Mouse (Mus musculus) olfactory bulb, adult 2 months (tissue): ENCODE results near the gene Vnn3. TPM values are rescaled to one million over a fixed set of nuclear protein-coding genes. Genes with fewer than 3 reads are reported as not detected.

Experiments used
- H3K27ac ChIP-seq: fragments of 200-500 bp; 2 replicates; pipeline ENCODE4 v1.5.1; 2012; ENCODE audit warnings: low read depth, low read length; ENCODE audit not compliant: insufficient read depth
- H3K4me1 ChIP-seq: fragments of 200-500 bp; 2 replicates; pipeline ENCODE4 v1.6.1; 2012; ENCODE audit warnings: low read length; ENCODE audit not compliant: control insufficient read depth, insufficient read depth
- H3K4me3 ChIP-seq: fragments of 200-500 bp; 2 replicates; pipeline ENCODE4 v1.5.1; 2012; ENCODE audit warnings: mild to moderate bottlenecking, low read depth, low read length, moderate library complexity; ENCODE audit not compliant: insufficient read depth
- CTCF ChIP-seq: fragments of 200-500 bp; IDR thresholded peaks from 2 replicates; pipeline ENCODE4 v1.5.1; 2012; ENCODE audit warnings: low read depth, mild to moderate bottlenecking, low read length, moderate library complexity; ENCODE audit not compliant: insufficient read depth
- POLR2A ChIP-seq: fragments of 200-500 bp; IDR thresholded peaks from 2 replicates; pipeline ENCODE4 v1.6.1; 2012; ENCODE audit warnings: mild to moderate bottlenecking, low read depth, low read length, moderate library complexity; ENCODE audit not compliant: insufficient read depth
- WGBS: fragments of 180-500 bp; shearing (Covaris S2); methylation state at CpG from one replicate; pipeline ENCODE4 v1.1.7; 2018; 5-methylcytosine and 5-hydroxymethylcytosine counted together
- polyA plus RNA-seq: library from polyadenylated mRNA; stranded (reverse); fragments of >200 nt; gene quantifications from 2 replicates; pipeline ENCODE4 v1.2.4, GENCODE M21; 2012; ENCODE audit warnings: low replicate concordance; ENCODE audit not compliant: missing spikeins, insufficient read depth, insufficient read length

Vnn3 gene
- polyA plus RNA-seq, 1 experiment, result not detected

DNA sequence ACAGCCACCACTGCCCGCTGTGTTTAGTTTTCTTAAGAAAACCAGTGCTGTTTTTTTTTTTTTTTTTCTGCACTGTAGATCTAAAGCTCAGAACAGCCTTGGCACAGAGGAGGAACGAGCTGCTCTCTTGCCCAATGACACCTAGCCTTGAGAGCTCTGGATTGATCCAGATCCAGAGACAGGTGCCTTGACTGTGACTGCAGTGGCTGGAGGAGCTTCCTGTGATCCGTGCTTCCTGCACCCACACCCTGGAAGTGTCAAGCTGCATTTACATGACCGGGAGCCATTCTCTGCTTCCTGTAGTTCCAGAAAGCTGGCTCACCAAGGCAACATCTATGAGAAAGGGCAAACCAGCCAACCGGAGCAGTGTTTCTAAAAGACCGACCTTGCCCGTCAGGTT lies 24.7 kb upstream of the Vnn3 start:
- Histone ChIP-seq H3K27ac (no peak overlapping the region), H3K4me1 (no peaks in the 10 kb centered on the region), H3K4me3 (no peak overlapping the region)
- TF ChIP-seq CTCF, result no peak
- no peak for TF ChIP-seq POLR2A
- 90% methylated on average over 7 of the region's 7 CpGs for WGBS

- no peaks in the 10 kb centered on the region for H3K4me1 ChIP-seq
- 85% methylated on average over 9 of the region's 9 CpGs for WGBS
- no peak overlapping the region for H3K4me3 ChIP-seq
- H3K27ac ChIP-seq, result no peak overlapping the region
- no peak for TF ChIP-seq POLR2A
- TF ChIP-seq CTCF, result no peak
Measured at GRCm38 (mm10) chr10:23836003-23836964, 15.0 kb upstream of the Vnn3 start.

- Histone ChIP-seq H3K4me3 (no peak overlapping the region), H3K27ac (no peak overlapping the region), H3K4me1 (no peaks in the 10 kb centered on the region)
- TF ChIP-seq POLR2A, result no peak
- TF ChIP-seq CTCF, result no peak
- 89% methylated on average over 3 of the region's 3 CpGs for WGBS
Measured at GRCm38 (mm10) chr10:23837115-23837514, 14.1 kb upstream of the Vnn3 start.

- TF ChIP-seq CTCF (no peak), POLR2A (no peak)
- 97% methylated on average over 3 of the region's 3 CpGs for WGBS
- H3K4me3 ChIP-seq, result no peak overlapping the region
- no peak overlapping the region for H3K27ac ChIP-seq
- no peaks in the 10 kb centered on the region for H3K4me1 ChIP-seq
Measured at GRCm38 (mm10) chr10:23838910-23839309, 12.4 kb upstream of the Vnn3 start.

GRCm38 (mm10) chr10:23839368-23839767 lies 11.9 kb upstream of the Vnn3 start:
- WGBS, result 74% methylated on average over 9 of the region's 9 CpGs
- Histone ChIP-seq H3K4me1 (no peaks in the 10 kb centered on the region), H3K27ac (no peak overlapping the region), H3K4me3 (no peak overlapping the region)
- TF ChIP-seq POLR2A (no peak), CTCF (no peak)

- Histone ChIP-seq H3K4me3 (no peak overlapping the region), H3K4me1 (no peaks in the 10 kb centered on the region), H3K27ac (no peak overlapping the region)
- TF ChIP-seq POLR2A (no peak), CTCF (no peak)
- WGBS, result 82% methylated on average over 4 of the region's 4 CpGs
Measured at GRCm38 (mm10) chr10:23840496-23840895, 10.8 kb upstream of the Vnn3 start.

- no peak overlapping the region for H3K27ac ChIP-seq
- H3K4me1 ChIP-seq, result no peaks in the 10 kb centered on the region
- TF ChIP-seq CTCF (no peak), POLR2A (no peak)
- 72% methylated on average over 2 of the region's 2 CpGs for WGBS
- no peak overlapping the region for H3K4me3 ChIP-seq
Measured at GRCm38 (mm10) chr10:23852096-23852495, 834 bp downstream of the Vnn3 start.

GRCm38 (mm10) chr10:23864362-23865312 lies 13.4 kb downstream of the Vnn3 start:
- H3K4me1 ChIP-seq, result no peaks in the 10 kb centered on the region
- no peak for TF ChIP-seq CTCF
- TF ChIP-seq POLR2A, result no peak
- WGBS, result 73% methylated on average over 9 of the region's 9 CpGs
- no peak overlapping the region for H3K27ac ChIP-seq
- H3K4me3 ChIP-seq, result no peak overlapping the region

DNA sequence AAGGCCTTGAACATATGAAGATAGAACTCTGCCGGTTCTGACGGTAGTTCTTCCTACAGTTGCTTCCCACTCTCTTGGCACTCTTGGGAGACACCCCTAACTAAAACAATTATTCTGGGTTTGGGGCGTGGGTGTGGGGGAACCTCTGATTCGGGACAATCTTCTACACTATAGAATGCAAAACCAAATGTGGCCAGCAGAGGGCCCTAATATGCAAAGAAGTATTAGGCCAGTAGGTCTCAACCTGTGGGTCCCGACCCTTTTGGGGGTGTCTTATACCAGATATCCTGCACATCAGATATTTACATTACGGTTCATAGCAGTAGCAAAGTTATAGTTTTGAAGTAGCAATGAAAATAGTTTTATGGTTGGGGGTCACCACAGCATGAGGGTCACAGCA lies 29.4 kb downstream of the Vnn3 start:
- Histone ChIP-seq H3K27ac (no peak overlapping the region), H3K4me3 (no peak overlapping the region), H3K4me1 (no peaks in the 10 kb centered on the region)
- WGBS, result 81% methylated on average over 6 of the region's 6 CpGs
- TF ChIP-seq POLR2A (no peak), CTCF (no peak)
